Mouse (Mus musculus): ENCODE data around the gene Pex10. TPM values are rescaled to one million over a fixed set of nuclear protein-coding genes. Genes with fewer than 3 reads are reported as not detected.
A peak's percentile ranks its signal among the peaks of the same experiment; 100 is the strongest.
"Not testable (repeated sequence)": the region's sequence is repeated elsewhere in the genome, so short reads cannot be mapped to it uniquely, and the experiment has no call there.

Gene Pex10
- polyA plus RNA-seq, 1 experiment from 2014 or later = 16.6 TPM

DNA sequence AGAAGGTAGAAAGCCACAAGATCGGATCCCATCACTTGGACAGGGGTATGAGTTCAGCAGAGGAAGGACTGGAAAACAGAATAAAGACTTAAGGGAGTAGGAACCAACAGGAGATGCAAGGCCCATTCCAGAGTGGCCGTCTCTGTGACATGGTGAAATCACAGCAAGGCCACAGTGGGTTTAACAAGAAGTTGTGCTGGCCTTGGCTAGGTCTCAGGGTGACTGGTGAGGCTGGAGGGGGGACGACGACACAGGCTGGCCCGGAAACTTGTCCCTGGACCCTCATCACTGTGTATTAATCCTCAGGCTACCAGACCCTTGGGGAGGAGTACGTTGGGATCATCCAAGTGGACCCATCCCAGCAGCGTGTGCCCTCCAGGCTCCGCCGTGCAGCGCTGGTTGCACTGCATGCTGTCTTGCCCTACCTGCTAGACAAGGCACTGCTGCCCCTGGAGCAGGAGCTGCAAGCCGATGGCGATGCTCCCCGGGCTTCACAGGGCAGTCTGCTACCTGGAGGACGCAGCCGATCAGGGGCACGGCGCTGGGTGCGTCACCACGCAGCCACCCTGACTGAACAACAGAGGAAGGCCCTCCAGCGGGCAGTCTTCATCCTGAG lies 1.6 kb downstream of the Pex10 start:
- H3K9me3 ChIP-seq = no peaks in the 10 kb centered on the region
- H3K36me3 ChIP-seq = peaks cover 50% of the 10 kb centered on the region
- no peak overlapping the region for H3K9ac ChIP-seq
- WGBS = 93% methylated on average over 20 of the region's 20 CpGs
- no peaks in the 10 kb centered on the region for H3K27me3 ChIP-seq (replicated peaks)
- H3K4me1 ChIP-seq = peaks cover 17% of the 10 kb centered on the region
- H3K4me3 ChIP-seq = no peak overlapping the region
- ATAC-seq (ENCODE audit: low FRiP score, low read depth) = no peak
- no peak overlapping the region for H3K27ac ChIP-seq
- peak overlapping the region; percentile 81; the same call in 1 of the 2 replicates for H3K4me2 ChIP-seq (replicated peaks)

DNA sequence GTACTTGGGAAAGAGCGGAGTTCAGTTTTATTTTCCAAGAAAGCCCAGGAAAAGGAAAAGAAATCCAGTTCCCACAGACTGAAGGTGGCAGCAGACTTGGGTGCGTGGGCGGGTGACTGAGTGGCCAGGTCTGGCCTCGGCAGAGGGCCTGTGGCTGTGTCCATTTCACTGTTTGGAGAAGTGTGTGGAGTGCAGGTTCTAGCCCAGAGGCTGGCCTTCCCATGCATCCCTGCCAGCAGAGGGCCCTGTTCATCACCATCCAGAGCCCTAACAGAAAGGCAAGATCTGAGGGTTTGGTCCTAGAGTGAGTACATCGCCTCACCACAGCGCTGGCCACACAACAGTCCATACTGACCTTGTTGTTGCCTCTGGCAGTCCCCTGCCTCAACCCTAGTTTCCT lies 2.4 kb downstream of the Pex10 start:
- Histone ChIP-seq H3K27me3 (replicated peaks) (no peaks in the 10 kb centered on the region), H3K4me2 (replicated peaks) (no peak overlapping the region), H3K4me1 (peaks cover 17% of the 10 kb centered on the region), H3K36me3 (peaks cover 57% of the 10 kb centered on the region), H3K9me3 (no peaks in the 10 kb centered on the region), H3K9ac (no peak overlapping the region), H3K4me3 (no peak overlapping the region), H3K27ac (no peak overlapping the region)
- ATAC-seq (ENCODE audit: low FRiP score, low read depth) = no peak
- 84% methylated on average over 6 of the region's 6 CpGs for WGBS

DNA sequence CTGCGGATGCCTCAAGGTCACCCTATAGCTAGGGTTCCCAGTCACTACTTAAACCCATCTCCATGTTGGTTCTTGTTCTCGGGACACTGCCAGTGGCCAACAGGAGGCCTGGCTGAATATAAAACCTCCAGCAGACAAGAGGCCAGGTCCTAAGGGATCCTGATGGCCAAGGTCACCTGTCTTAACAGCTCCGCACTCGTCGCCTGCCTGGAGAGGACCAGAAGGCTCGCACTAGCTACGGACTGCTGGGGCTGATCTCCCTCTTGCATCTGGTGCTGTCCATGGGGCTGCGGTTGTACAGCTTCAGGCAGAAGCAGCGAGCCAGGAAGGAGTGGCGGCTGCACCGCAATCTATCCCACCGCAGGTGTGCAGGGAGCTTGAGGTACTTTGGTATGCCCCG lies 3.4 kb downstream of the Pex10 start:
- no peak for ATAC-seq (ENCODE audit: low FRiP score, low read depth)
- no peak overlapping the region for H3K4me2 ChIP-seq (replicated peaks)
- no peak overlapping the region for H3K4me3 ChIP-seq
- H3K27ac ChIP-seq = no peak overlapping the region
- H3K4me1 ChIP-seq = peaks cover 17% of the 10 kb centered on the region
- H3K9me3 ChIP-seq = no peaks in the 10 kb centered on the region
- WGBS = 92% methylated on average over 13 of the region's 13 CpGs
- no peak overlapping the region for H3K9ac ChIP-seq
- no peaks in the 10 kb centered on the region for H3K27me3 ChIP-seq (replicated peaks)
- peaks cover 67% of the 10 kb centered on the region for H3K36me3 ChIP-seq

DNA sequence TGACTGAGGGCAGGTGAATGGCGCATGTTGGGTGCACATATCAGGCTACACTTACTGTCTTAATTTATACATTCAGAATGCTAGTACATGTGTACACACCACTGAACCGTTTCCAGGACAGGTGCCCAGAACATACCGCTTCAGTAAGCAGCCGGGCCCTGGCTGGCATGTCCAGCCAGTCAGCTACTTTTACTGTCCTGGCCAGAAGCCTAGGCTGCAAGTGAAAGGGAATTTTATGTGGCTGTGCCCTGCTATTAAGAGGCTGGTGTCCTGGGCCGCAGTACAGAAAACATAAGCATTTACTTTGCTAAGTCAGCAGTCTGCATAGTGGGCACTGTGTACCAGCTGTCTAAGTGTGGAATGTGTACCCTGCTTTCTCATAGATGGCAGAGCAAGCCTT lies 4.1 kb downstream of the Pex10 start:
- no peak overlapping the region for H3K4me2 ChIP-seq (replicated peaks)
- no peaks in the 10 kb centered on the region for H3K9me3 ChIP-seq
- H3K36me3 ChIP-seq = peaks cover 74% of the 10 kb centered on the region
- no peak overlapping the region for H3K27ac ChIP-seq
- H3K4me3 ChIP-seq = no peak overlapping the region
- H3K27me3 ChIP-seq (replicated peaks) = no peaks in the 10 kb centered on the region
- ATAC-seq (ENCODE audit: low FRiP score, low read depth) = no peak
- peaks cover 17% of the 10 kb centered on the region for H3K4me1 ChIP-seq
- H3K9ac ChIP-seq = no peak overlapping the region
- WGBS = 93% methylated on average over 5 of the region's 5 CpGs

DNA sequence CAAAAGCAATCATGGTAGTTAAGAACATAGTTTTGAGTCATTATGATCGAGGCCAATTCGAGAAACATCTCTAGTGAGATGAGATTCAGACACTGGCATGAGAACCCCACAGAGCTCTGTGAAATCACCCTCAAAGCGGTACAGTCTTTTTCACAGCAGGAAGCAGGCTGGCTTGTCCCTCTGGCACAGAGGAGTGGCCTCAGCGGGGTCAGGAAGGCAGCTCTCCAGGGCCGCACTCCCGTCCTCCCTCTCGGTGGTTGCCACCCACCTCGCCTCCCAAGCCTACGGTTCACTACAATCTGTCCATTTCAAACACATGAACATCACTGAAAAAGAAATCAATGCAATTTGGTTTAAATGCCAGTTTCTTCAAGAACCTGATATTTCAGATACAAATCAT lies 7.6 kb downstream of the Pex10 start:
- H3K9me3 ChIP-seq = no peaks in the 10 kb centered on the region
- no peaks in the 10 kb centered on the region for H3K4me1 ChIP-seq
- no peak overlapping the region for H3K4me3 ChIP-seq
- H3K27ac ChIP-seq = no peak overlapping the region
- H3K9ac ChIP-seq = no peak overlapping the region
- ATAC-seq (ENCODE audit: low FRiP score, low read depth) = no peak
- peaks cover 86% of the 10 kb centered on the region for H3K36me3 ChIP-seq
- H3K27me3 ChIP-seq (replicated peaks) = no peaks in the 10 kb centered on the region
- no peak overlapping the region for H3K4me2 ChIP-seq (replicated peaks)
- 79% methylated on average over 9 of the region's 9 CpGs for WGBS

DNA sequence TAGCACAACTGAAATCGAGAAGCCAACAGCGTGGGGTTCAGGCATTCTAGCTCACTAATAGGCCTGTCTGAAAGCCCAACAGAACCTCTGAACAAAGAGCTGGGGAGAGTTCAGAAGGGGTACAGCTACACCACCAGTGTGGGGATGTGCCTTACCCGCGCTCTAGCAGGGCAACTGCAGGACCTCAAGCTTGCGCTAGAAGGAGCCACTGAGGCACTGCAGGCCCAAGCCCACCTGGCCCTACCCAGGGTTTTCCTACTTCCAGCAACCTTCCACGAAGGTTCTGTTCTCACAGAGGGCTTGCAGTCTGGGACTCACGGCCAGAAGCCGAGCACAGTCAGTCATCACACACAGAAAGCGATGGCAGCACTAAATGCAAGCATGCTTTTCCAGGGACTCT lies 8.3 kb downstream of the Pex10 start:
- H3K27ac ChIP-seq = no peak overlapping the region

DNA sequence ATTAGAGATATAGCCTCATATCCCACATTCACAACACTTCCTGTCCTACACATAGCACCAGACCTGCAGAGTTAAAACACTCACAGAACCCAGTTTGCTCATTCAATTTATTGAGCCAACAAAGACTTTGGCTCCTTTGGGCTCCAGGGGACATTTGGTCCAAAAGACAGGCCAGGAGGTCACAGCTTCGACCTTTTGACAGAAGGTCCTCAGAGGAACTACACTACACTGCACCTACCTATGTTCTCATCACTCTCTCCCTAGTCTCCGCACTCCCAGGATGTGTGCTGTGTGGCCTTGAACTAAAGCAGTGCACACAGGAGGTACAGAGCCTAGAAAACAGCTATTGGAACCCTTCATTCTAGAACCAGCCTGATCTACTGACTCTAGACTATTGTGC lies 9.0 kb downstream of the Pex10 start:
- Histone ChIP-seq H3K9me3 (no peaks in the 10 kb centered on the region), H3K36me3 (peaks cover 86% of the 10 kb centered on the region), H3K4me3 (no peak overlapping the region), H3K27me3 (replicated peaks) (no peaks in the 10 kb centered on the region), H3K27ac (no peak overlapping the region), H3K4me2 (replicated peaks) (no peak overlapping the region), H3K4me1 (no peaks in the 10 kb centered on the region), H3K9ac (no peak overlapping the region)
- ATAC-seq (ENCODE audit: low FRiP score, low read depth) = no peak
- WGBS = 93% methylated on average over 2 of the region's 2 CpGs

More for the DNA sequence above, 8.3 kb downstream of the Pex10 start:
- Histone ChIP-seq H3K36me3 (peaks cover 86% of the 10 kb centered on the region), H3K9ac (no peak overlapping the region), H3K4me1 (no peaks in the 10 kb centered on the region), H3K4me2 (replicated peaks) (no peak overlapping the region), H3K4me3 (no peak overlapping the region), H3K9me3 (no peaks in the 10 kb centered on the region), H3K27me3 (replicated peaks) (no peaks in the 10 kb centered on the region)
- WGBS = 88% methylated on average over 9 of the region's 9 CpGs
- no peak for ATAC-seq (ENCODE audit: low FRiP score, low read depth)

DNA sequence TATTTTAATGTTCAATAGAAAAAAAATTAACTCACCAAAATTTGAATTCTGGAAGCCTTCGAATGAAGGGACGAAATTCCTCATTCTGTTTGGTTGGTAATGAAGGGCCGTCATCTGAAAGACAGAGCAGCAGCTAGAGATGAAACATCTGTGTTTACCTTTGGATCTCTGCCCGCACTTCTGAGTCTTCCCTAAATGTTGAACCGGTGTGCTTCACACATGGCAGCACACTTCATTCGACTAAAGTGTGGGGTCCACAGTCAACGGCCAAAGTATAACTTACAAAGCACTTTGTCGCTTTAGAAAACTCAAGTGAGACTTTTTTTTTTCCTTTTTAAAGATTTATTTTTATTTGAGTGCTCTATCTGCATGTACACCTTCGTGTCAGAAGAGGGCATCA lies 9.9 kb downstream of the Pex10 start:
- H3K27me3 ChIP-seq (replicated peaks) = no peaks in the 10 kb centered on the region
- H3K4me3 ChIP-seq = no peak overlapping the region
- H3K9me3 ChIP-seq = no peaks in the 10 kb centered on the region
- H3K4me1 ChIP-seq = no peaks in the 10 kb centered on the region
- peaks cover 83% of the 10 kb centered on the region for H3K36me3 ChIP-seq
- WGBS = 89% methylated on average over 9 of the region's 9 CpGs
- H3K9ac ChIP-seq = no peak overlapping the region
- no peak overlapping the region for H3K27ac ChIP-seq
- ATAC-seq (ENCODE audit: low FRiP score, low read depth) = no peak
- no peak overlapping the region for H3K4me2 ChIP-seq (replicated peaks)

DNA sequence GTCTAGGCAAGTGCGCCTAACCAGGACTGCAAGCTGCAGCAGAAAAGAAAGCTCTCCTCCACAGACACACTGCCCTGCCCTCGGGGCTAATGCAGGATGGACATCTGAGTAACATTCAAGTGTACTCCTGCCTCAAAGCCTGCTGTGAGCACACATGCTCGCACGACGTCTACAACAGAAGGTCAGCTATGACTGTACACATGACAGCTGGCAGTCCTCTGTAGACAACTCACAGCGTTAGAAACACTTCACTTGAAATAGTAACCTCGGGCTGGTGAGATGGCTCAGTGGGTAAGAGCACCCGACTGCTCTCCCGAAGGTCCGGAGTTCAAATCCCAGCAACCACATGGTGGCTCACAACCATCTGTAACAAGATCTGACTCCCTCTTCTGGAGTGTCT lies 12.0 kb downstream of the Pex10 start:
- H3K36me3 ChIP-seq = peaks cover 83% of the 10 kb centered on the region
- H3K4me1 ChIP-seq; H3K9me3 ChIP-seq; H3K9ac ChIP-seq; H3K4me2 ChIP-seq (replicated peaks); H3K27me3 ChIP-seq (replicated peaks); ATAC-seq (ENCODE audit: low FRiP score, low read depth); H3K4me3 ChIP-seq; H3K27ac ChIP-seq: not testable (repeated sequence)
- WGBS = 93% methylated on average over 10 of the region's 10 CpGs

DNA sequence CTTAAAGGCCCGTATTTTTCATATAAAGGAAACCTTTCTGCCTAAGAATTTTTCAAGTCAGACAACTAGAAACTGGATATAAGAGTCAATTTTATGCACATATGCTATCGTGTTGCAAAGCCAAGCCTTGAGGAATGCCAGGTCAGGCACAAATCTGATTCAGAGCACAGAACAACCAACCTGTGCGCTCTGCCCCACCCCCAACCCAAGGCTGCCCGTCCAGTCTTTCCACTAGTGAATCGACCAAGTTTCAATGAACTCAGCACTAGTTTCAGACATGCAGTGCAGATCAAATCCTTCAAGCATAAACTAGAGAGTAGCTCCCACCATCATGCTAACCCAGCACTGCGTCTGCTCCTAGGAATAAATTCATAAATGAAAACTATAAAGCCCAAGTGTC lies 12.8 kb downstream of the Pex10 start:
- Histone ChIP-seq H3K9me3 (no peaks in the 10 kb centered on the region), H3K4me1 (peaks cover 10% of the 10 kb centered on the region), H3K36me3 (peaks cover 75% of the 10 kb centered on the region), H3K27me3 (replicated peaks) (no peaks in the 10 kb centered on the region), H3K9ac (no peak overlapping the region), H3K4me2 (replicated peaks) (no peak overlapping the region), H3K27ac (no peak overlapping the region), H3K4me3 (no peak overlapping the region)
- ATAC-seq (ENCODE audit: low FRiP score, low read depth) = no peak
- WGBS = 95% methylated on average over 6 of the region's 6 CpGs

DNA sequence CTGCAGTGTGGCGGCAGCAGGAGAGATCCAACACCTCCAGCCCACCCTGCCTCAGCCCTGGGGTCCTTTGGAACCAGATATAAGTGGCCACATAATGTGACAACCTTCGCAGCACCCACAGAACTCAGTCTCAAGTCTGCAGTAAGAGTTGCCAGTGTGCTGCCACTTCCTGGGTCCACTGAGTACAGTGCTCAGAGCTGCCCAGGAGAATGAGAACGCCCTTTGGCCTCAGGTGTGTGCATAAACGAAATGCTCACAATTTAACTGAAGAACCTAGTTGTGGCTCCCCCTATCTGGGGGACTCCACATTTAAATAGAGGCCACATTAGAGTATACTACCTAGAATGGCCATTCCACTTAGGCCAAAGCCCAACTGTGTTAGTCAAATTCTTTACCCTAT lies 16.7 kb downstream of the Pex10 start:
- Histone ChIP-seq H3K27me3 (replicated peaks) (no peaks in the 10 kb centered on the region), H3K9me3 (no peaks in the 10 kb centered on the region), H3K4me2 (replicated peaks) (no peak overlapping the region), H3K27ac (no peak overlapping the region), H3K36me3 (peaks cover 44% of the 10 kb centered on the region), H3K4me1 (peaks cover 30% of the 10 kb centered on the region), H3K9ac (no peak overlapping the region), H3K4me3 (no peak overlapping the region)
- WGBS = 93% methylated on average over 4 of the region's 4 CpGs
- no peak for ATAC-seq (ENCODE audit: low FRiP score, low read depth)

DNA sequence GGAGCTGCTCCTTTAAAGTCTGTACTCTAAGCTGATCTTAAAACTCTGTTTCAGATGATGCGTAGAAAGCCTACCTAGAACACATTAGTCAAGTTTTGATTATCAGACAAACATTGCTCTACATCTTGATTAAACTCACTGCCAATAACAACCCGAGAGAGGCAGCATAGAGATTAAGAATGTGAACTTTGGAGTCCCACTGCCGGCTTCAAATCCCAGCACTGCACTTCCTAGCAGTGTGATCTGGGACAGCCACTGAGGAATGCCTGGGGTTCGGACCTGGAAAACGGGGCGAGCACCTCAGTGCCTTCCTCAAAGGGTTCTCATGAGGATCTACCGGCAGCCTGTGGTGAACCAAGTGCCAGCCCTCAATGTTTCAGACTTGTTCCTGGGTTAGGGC lies 17.5 kb downstream of the Pex10 start:
- Histone ChIP-seq H3K4me3 (no peak overlapping the region), H3K4me2 (replicated peaks) (peak overlapping the region; percentile 5), H3K27ac (no peak overlapping the region), H3K4me1 (peaks cover 30% of the 10 kb centered on the region), H3K27me3 (replicated peaks) (no peaks in the 10 kb centered on the region), H3K9ac (no peak overlapping the region), H3K9me3 (no peaks in the 10 kb centered on the region), H3K36me3 (peaks cover 39% of the 10 kb centered on the region)
- 91% methylated on average over 7 of the region's 7 CpGs for WGBS
- ATAC-seq (ENCODE audit: low FRiP score, low read depth) = no peak

All from neural tube, embryonic 12.5 days (tissue).